Mouse (Mus musculus) testis, postnatal 14 days (tissue): ENCODE data around the gene Tmem106a.
"Not testable (repeated sequence)": the region's sequence is repeated elsewhere in the genome, so short reads cannot be mapped to it uniquely, and the experiment has no call there.

Source experiments
- DNase-seq: peaks from one replicate; pipeline ENCODE4 v3.0.0; 2021; ENCODE audit warnings: low spot score

The Tmem106a gene

GRCm38 (mm10) chr11:101602491-101602890, 20.4 kb downstream of the Tmem106a start:
- peak; percentile 53 for DNase-seq

- no peak for DNase-seq
Measured at GRCm38 (mm10) chr11:101604116-101604515, 22.1 kb downstream of the Tmem106a start.

- peak; percentile 89 for DNase-seq
Measured at GRCm38 (mm10) chr11:101604531-101605453, 22.8 kb downstream of the Tmem106a start.

GRCm38 (mm10) chr11:101607134-101607533, 25.1 kb downstream of the Tmem106a start:
- DNase-seq = not testable (repeated sequence)

GRCm38 (mm10) chr11:101610445-101610844, 28.4 kb downstream of the Tmem106a start:
- peak; percentile 41 for DNase-seq

GRCm38 (mm10) chr11:101613596-101613995, 31.6 kb downstream of the Tmem106a start:
- no peak for DNase-seq

- DNase-seq = no peak
Measured at GRCm38 (mm10) chr11:101614116-101614515, 32.1 kb downstream of the Tmem106a start.

- no peak for DNase-seq
Measured at GRCm38 (mm10) chr11:101615380-101615779, 33.3 kb downstream of the Tmem106a start.

- DNase-seq = no peak
Measured at GRCm38 (mm10) chr11:101616104-101616503, 34.1 kb downstream of the Tmem106a start.

- no peak for DNase-seq
Measured at GRCm38 (mm10) chr11:101616948-101617767, 35.1 kb downstream of the Tmem106a start.

- peak; percentile 58 for DNase-seq
Measured at GRCm38 (mm10) chr11:101617849-101618248, 35.8 kb downstream of the Tmem106a start.

- DNase-seq = no peak
Measured at GRCm38 (mm10) chr11:101618596-101618995, 36.6 kb downstream of the Tmem106a start.

GRCm38 (mm10) chr11:101620022-101620655, 38.1 kb downstream of the Tmem106a start:
- not testable (repeated sequence) for DNase-seq

- DNase-seq = no peak
Measured at GRCm38 (mm10) chr11:101626649-101626994, 44.6 kb downstream of the Tmem106a start.

- peak; percentile 88 for DNase-seq
Measured at GRCm38 (mm10) chr11:101626995-101627856, 45.2 kb downstream of the Tmem106a start, which contains the start of gene Rdm1. Rdm1 (plus strand) TSS chr11:101627195.

GRCm38 (mm10) chr11:101627857-101628559, 46.0 kb downstream of the Tmem106a start:
- peak; percentile 87 for DNase-seq

GRCm38 (mm10) chr11:101628733-101629417, 46.8 kb downstream of the Tmem106a start:
- DNase-seq = not testable (repeated sequence)

- DNase-seq = no peak
Measured at GRCm38 (mm10) chr11:101635660-101636059, 53.6 kb downstream of the Tmem106a start.

GRCm38 (mm10) chr11:101639761-101640160, 57.7 kb downstream of the Tmem106a start:
- no peak for DNase-seq
